Mouse (Mus musculus) ovary, postnatal 36 days (tissue): Measurements from ENCODE around the gene Tecpr1.

Experiments used
- DNase-seq: peaks from one replicate; pipeline ENCODE4 v3.0.0; 2022; ENCODE audit warnings: low spot score, mixed read lengths

The Tecpr1 gene

GRCm38 (mm10) chr5:144223503-144223862 is at the start of gene Tecpr1:
TSS of gene Tecpr1 (minus strand) at chr5:144223615.
- DNase-seq = peak; percentile 94

- DNase-seq = no peak
Observed at GRCm38 (mm10) chr5:144271772-144272171, 48.4 kb upstream of the Tecpr1 start.

GRCm38 (mm10) chr5:144271118-144271517 is 47.7 kb upstream of the Tecpr1 start:
- no peak for DNase-seq

GRCm38 (mm10) chr5:144270420-144270819 is 47.0 kb upstream of the Tecpr1 start:
- no peak for DNase-seq

- no peak for DNase-seq
Observed at GRCm38 (mm10) chr5:144269926-144270325, 46.5 kb upstream of the Tecpr1 start.

GRCm38 (mm10) chr5:144267535-144268241 is 44.3 kb upstream of the Tecpr1 start:
- DNase-seq = peak; percentile 42

GRCm38 (mm10) chr5:144263496-144263895 is 40.1 kb upstream of the Tecpr1 start:
- no peak for DNase-seq

GRCm38 (mm10) chr5:144263082-144263481 is 39.7 kb upstream of the Tecpr1 start:
- DNase-seq = no peak

GRCm38 (mm10) chr5:144261829-144262228 is 38.4 kb upstream of the Tecpr1 start:
- no peak for DNase-seq

- DNase-seq = no peak
Observed at GRCm38 (mm10) chr5:144261309-144261708, 37.9 kb upstream of the Tecpr1 start.

- DNase-seq = no peak
Observed at GRCm38 (mm10) chr5:144260464-144260863, 37.0 kb upstream of the Tecpr1 start.

- no peak for DNase-seq
Observed at GRCm38 (mm10) chr5:144259228-144259627, 35.8 kb upstream of the Tecpr1 start.

GRCm38 (mm10) chr5:144258687-144259086 is 35.3 kb upstream of the Tecpr1 start:
- no peak for DNase-seq

- no peak for DNase-seq
Observed at GRCm38 (mm10) chr5:144258131-144258611, 34.8 kb upstream of the Tecpr1 start.

GRCm38 (mm10) chr5:144257451-144258110 is 34.2 kb upstream of the Tecpr1 start:
- DNase-seq = no peak

- DNase-seq = no peak
Observed at GRCm38 (mm10) chr5:144256888-144257287, 33.5 kb upstream of the Tecpr1 start.

GRCm38 (mm10) chr5:144256541-144256870 is 33.1 kb upstream of the Tecpr1 start:
- DNase-seq = no peak

GRCm38 (mm10) chr5:144255632-144256540 is 32.5 kb upstream of the Tecpr1 start:
- peak; percentile 64 for DNase-seq

GRCm38 (mm10) chr5:144254811-144255631 is 31.6 kb upstream of the Tecpr1 start:
- peak; percentile 87 for DNase-seq

- DNase-seq = peak; percentile 81
Observed at GRCm38 (mm10) chr5:144254122-144254810, 30.9 kb upstream of the Tecpr1 start.

GRCm38 (mm10) chr5:144253212-144253611 is 29.8 kb upstream of the Tecpr1 start:
- DNase-seq = no peak
